ENCODE assay signal across 16 mouse cellular contexts in genomic region chr8:63574500-63574899, GRCm38 (mm10).
"Had no signal": no experiment of that assay in that cellular context is flagged by ENCODE, and none has a peak within 500 bp of the region (broad histone marks: within the 10 kb centered on the region; RNA-seq: fewer than 3 reads in every experiment).

No protein-coding gene starts in this region.

- H3K4me3 ChIP-seq: liver, embryonic 12.5 days; midbrain, embryonic 10.5 days; midbrain, embryonic 12.5 days; myocyte; neural tube, embryonic 12.5 days; stomach, embryonic 15.5 days had no signal

- H3K9me3 ChIP-seq: liver, embryonic 12.5 days; midbrain, embryonic 10.5 days; midbrain, embryonic 12.5 days; neural tube, embryonic 12.5 days; stomach, embryonic 15.5 days had no signal

- H3K9ac ChIP-seq: liver, embryonic 12.5 days; liver, embryonic 14.5 days; lung, embryonic 14.5 days; midbrain, embryonic 12.5 days; neural tube, embryonic 12.5 days; stomach, embryonic 15.5 days had no signal

- H3K36me3 ChIP-seq: liver, embryonic 12.5 days; midbrain, embryonic 10.5 days; midbrain, embryonic 12.5 days; neural tube, embryonic 12.5 days; stomach, embryonic 15.5 days had no signal

- ATAC-seq: liver, embryonic 12.5 days had no signal

- H3K4me2 ChIP-seq: liver, embryonic 12.5 days; lung, embryonic 14.5 days; midbrain, embryonic 12.5 days; neural tube, embryonic 12.5 days; stomach, embryonic 15.5 days had no signal

- DNase-seq: lung, adult 18-20 months; lung, embryonic 14.5 days; lung, postnatal 10 days; lung, postnatal 4 days; right cerebral cortex, postnatal 14 days; thymus, adult 2 months; thymus, postnatal 25 days; thymus, postnatal 4 days had no signal

- H3K27ac ChIP-seq: liver, embryonic 12.5 days; liver, embryonic 14.5 days; midbrain, embryonic 10.5 days; midbrain, embryonic 12.5 days; neural tube, embryonic 12.5 days; stomach, embryonic 15.5 days; stomach, postnatal 0 days had no signal

- H3K27me3 ChIP-seq: liver, embryonic 12.5 days; midbrain, embryonic 12.5 days; neural tube, embryonic 12.5 days; stomach, embryonic 15.5 days had no signal

- H3K4me1 ChIP-seq: liver, embryonic 12.5 days; midbrain, embryonic 10.5 days; midbrain, embryonic 12.5 days; neural tube, embryonic 12.5 days; stomach, embryonic 15.5 days had no signal
